Mouse (Mus musculus): ENCODE measurements around the gene Card14. TPM values are rescaled to one million over a fixed set of nuclear protein-coding genes. Genes with fewer than 3 reads are reported as not detected.
"Not testable (repeated sequence)": the region's sequence is repeated elsewhere in the genome, so short reads cannot be mapped to it uniquely, and the experiment has no call there.

Card14 gene
- polyA plus RNA-seq, 1 experiment from 2014 or later: 3.2 TPM

DNA sequence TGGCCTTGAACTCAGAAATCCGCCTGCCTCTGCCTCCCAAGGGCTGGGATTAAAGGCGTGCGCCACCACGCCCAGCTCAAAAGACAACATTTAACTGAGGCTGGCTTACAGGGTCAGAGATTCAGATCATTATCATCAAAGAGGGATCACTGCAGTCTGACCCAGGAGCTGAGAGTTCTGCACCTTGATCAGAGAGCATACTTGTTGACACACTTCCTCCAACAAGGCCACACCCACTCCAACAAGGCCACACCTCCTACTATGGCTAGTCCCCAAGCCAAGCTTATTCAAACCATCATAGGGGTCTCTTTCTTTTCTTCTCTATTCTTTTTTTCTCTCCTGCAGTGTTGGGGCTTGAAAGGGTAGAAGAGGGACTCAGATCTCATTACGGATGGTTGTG is 78.7 kb downstream of the Card14 start:
- no peaks in the 10 kb centered on the region for H3K27me3 ChIP-seq (ENCODE audit: control insufficient read depth, insufficient read depth, low read length)
- ATAC-seq (ENCODE audit: insufficient read depth, low FRiP score): no peak
- H3K36me3 ChIP-seq (ENCODE audit: control insufficient read depth, insufficient read depth, low read length): no peaks in the 10 kb centered on the region
- no peak overlapping the region for H3K27ac ChIP-seq (ENCODE audit: low read length)
- 93% methylated on average over 5 of the region's 5 CpGs for WGBS
- H3K4me3 ChIP-seq (replicated peaks; ENCODE audit: low read length): no peak overlapping the region
- no peaks in the 10 kb centered on the region for H3K9me3 ChIP-seq (replicated peaks; ENCODE audit: control insufficient read depth, low read length)
- peaks cover 6% of the 10 kb centered on the region for H3K4me1 ChIP-seq (ENCODE audit: control insufficient read depth, insufficient read depth, low read length)
- no peak overlapping the region for H3K4me2 ChIP-seq (ENCODE audit: low read depth, low read length)
- no peak overlapping the region for H3K9ac ChIP-seq (ENCODE audit: low read length)

DNA sequence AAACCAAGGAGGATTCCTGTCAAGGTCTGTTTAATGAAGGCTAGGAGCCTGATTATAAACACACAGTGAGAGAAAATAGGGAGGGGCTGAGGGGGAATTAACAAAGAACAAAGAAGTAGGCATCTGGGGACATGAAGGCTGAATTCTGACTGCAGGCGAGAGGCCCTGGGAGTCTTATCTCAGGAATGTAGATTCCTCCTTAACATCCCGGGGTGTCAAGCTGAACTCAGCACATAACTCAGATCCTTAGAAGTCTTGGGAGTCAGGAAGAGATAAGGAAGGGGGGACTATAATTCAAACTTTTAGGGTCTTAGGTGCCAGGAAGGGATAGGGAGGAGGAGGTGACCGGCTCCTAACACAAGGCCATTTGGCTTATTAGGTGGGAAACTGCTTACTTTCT is 79.7 kb downstream of the Card14 start:
- 16% methylated on average over 3 of the region's 3 CpGs for WGBS
- not testable (repeated sequence) for H3K9ac ChIP-seq (ENCODE audit: low read length); H3K36me3 ChIP-seq (ENCODE audit: control insufficient read depth, insufficient read depth, low read length); H3K4me2 ChIP-seq (ENCODE audit: low read depth, low read length); H3K9me3 ChIP-seq (replicated peaks; ENCODE audit: control insufficient read depth, low read length); H3K27me3 ChIP-seq (ENCODE audit: control insufficient read depth, insufficient read depth, low read length); H3K4me3 ChIP-seq (replicated peaks; ENCODE audit: low read length); H3K27ac ChIP-seq (ENCODE audit: low read length); ATAC-seq (ENCODE audit: insufficient read depth, low FRiP score)
- H3K4me1 ChIP-seq (ENCODE audit: control insufficient read depth, insufficient read depth, low read length): peaks cover 15% of the 10 kb centered on the region

DNA sequence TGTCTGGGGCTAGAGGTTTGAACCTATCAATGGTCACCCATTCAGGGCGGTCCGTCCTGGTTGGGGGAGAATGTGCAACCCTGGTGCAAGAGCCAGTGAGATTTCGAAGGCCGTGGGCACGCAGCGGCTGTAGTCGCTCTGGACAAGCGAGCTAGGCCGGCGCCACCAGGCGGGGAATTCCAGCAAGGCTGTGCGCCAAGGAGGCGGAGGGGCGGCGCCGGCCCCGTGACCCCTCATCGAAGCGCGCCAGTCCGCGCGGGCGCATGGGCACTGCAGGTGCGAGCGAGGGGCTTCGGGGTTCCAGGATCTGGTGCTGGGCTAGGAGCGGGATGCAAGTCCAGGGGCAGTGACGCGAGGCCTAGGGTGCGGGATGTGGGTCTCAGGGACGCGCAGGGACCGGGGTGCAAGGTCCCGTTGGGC is 82.3 kb downstream of the Card14 start:
- Histone ChIP-seq H3K4me3 (replicated peaks; ENCODE audit: low read length) (peak overlapping the region; percentile 87), H3K9ac (ENCODE audit: low read length) (peak overlapping the region; percentile 85), H3K4me1 (ENCODE audit: control insufficient read depth, insufficient read depth, low read length) (peaks cover 31% of the 10 kb centered on the region), H3K27me3 (ENCODE audit: control insufficient read depth, insufficient read depth, low read length) (no peaks in the 10 kb centered on the region), H3K36me3 (ENCODE audit: control insufficient read depth, insufficient read depth, low read length) (no peaks in the 10 kb centered on the region), H3K27ac (ENCODE audit: low read length) (peak overlapping the region; percentile 83), H3K4me2 (ENCODE audit: low read depth, low read length) (peak overlapping the region; percentile 79), H3K9me3 (replicated peaks; ENCODE audit: control insufficient read depth, low read length) (no peaks in the 10 kb centered on the region)
- WGBS: 1% methylated on average over 35 of the region's 35 CpGs
- ATAC-seq (ENCODE audit: insufficient read depth, low FRiP score): peak; percentile 71

DNA sequence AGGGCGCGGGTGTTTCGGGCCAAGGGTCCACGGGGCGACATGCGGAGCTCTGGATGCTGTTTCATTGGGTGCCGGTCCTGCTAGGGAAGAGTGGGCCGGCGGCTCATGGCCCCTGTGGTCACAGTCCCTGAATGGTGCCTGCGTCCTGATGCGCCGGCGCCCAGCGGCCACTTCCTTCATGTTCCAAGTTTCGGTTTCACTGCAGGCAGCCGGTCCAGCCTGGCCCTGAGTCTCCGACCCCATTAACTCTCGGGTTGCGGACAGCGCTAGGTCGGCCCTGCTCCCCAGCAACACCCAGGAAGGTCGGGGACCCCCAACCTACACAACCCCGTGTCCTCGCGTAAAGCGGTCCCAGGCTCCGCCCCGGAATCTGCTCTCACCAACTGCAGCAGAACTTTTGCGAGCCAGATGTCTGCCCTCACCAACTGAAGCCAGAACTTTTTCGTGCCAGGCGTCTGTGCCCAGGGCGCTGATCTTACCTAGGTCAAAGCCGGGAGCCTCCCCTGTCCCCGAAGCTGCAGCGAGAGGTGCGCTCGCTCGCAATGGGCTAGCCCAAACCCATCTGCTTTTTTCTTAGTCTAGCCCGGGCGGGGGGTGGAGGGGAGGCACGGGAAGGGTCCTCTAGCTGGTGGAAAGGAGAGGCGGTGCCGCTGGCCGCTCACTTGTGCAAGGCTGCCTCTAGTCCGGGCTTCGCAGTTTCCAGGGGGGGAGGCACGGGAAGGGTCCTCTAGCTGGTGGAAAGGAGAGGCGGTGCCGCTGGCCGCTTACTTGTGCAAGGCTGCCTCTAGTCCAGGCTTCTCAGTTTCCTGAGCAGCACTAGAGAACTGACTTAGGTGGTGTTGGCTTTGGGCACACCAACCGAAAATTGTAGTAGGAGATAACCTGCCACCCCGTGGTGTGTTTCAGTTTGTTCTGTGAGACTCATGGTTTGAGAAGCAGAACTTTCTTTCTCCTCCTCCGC is 83.0 kb downstream of the Card14 start:
- Histone ChIP-seq H3K4me1 (ENCODE audit: control insufficient read depth, insufficient read depth, low read length) (peaks cover 34% of the 10 kb centered on the region), H3K27me3 (ENCODE audit: control insufficient read depth, insufficient read depth, low read length) (no peaks in the 10 kb centered on the region), H3K27ac (ENCODE audit: low read length) (peak overlapping the region; percentile 83), H3K9ac (ENCODE audit: low read length) (peak overlapping the region; percentile 85), H3K9me3 (replicated peaks; ENCODE audit: control insufficient read depth, low read length) (no peaks in the 10 kb centered on the region), H3K4me3 (replicated peaks; ENCODE audit: low read length) (peak overlapping the region; percentile 87), H3K4me2 (ENCODE audit: low read depth, low read length) (peak overlapping the region; percentile 79), H3K36me3 (ENCODE audit: control insufficient read depth, insufficient read depth, low read length) (no peaks in the 10 kb centered on the region)
- 3% methylated on average over 53 of the region's 53 CpGs for WGBS
- ATAC-seq (ENCODE audit: insufficient read depth, low FRiP score): peak; percentile 37

DNA sequence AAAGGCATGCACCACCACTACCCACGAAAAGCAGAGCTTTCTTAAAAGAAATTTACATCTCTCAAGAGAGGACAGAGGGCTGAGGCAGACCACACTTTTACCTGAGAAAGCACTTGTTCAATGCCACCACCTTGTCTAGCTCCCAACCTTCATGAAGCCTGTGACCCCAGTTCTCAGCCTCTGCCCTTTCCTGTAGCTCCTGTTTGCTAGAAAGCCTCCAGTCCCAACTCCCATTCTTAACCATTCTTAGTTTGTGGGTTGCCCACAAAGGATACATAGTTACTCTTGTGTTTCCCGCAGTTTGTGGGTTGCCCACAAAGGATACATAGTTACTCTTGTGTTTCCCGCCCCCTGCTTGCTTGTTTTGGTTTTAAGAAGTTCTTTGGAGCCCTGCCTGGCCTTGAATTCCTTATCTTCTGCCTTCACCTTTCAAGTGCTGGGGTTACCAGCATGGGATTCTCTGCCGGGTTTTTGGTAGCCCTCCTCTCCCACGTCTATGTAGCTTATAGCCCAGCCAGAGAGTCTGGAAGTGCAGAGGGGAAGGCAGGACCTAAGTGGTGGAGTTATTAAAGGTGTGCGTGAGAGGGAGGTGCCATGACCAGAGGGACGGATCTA is 83.9 kb downstream of the Card14 start:
- 45% methylated on average over 7 of the region's 7 CpGs for WGBS
- no peaks in the 10 kb centered on the region for H3K9me3 ChIP-seq (replicated peaks; ENCODE audit: control insufficient read depth, low read length)
- H3K4me3 ChIP-seq (replicated peaks; ENCODE audit: low read length): peak overlapping the region; percentile 87; the same call in 1 of the 2 replicates
- H3K4me1 ChIP-seq (ENCODE audit: control insufficient read depth, insufficient read depth, low read length): peaks cover 34% of the 10 kb centered on the region
- no peaks in the 10 kb centered on the region for H3K27me3 ChIP-seq (ENCODE audit: control insufficient read depth, insufficient read depth, low read length)
- H3K36me3 ChIP-seq (ENCODE audit: control insufficient read depth, insufficient read depth, low read length): no peaks in the 10 kb centered on the region
- H3K4me2 ChIP-seq (ENCODE audit: low read depth, low read length): peak overlapping the region; percentile 79
- no peak for ATAC-seq (ENCODE audit: insufficient read depth, low FRiP score)
- 0 out of 2 replicates have a peak overlapping the region, but pooled peaks have one; percentile 85 for H3K9ac ChIP-seq (ENCODE audit: low read length)
- H3K27ac ChIP-seq (ENCODE audit: low read length): peak overlapping the region; percentile 36; the same call in 1 of the 2 replicates

DNA sequence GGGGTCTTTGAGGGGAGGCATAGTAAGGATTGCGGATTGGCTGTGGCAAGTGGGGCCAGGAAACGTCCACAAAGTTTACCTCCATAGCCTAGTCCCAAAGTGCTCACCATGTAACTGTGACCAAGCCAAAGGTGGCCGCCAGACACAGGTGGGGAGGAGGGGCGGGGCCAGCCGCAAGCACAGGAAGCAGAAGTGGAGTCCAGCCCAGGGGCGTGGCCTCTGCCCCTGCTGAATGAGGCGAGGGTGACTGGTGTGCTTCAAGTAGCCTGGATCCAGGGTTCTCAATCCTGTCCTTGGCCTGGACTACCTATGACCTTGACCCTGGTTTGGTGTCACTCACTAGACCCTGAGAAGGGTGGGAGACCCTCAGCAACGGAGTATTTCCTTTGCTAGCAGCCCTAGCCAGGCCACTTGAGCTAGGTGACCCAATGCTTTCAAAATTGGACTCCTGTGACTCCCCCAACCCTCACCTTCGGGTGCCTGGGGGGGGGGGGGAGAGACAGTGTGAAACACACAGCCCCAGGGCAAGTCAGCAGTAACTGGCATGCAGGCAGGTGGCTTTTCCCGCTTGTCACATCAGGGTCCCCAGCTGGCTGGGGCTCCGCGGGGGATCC is 84.5 kb downstream of the Card14 start:
- ATAC-seq (ENCODE audit: insufficient read depth, low FRiP score): peak; percentile 59

DNA sequence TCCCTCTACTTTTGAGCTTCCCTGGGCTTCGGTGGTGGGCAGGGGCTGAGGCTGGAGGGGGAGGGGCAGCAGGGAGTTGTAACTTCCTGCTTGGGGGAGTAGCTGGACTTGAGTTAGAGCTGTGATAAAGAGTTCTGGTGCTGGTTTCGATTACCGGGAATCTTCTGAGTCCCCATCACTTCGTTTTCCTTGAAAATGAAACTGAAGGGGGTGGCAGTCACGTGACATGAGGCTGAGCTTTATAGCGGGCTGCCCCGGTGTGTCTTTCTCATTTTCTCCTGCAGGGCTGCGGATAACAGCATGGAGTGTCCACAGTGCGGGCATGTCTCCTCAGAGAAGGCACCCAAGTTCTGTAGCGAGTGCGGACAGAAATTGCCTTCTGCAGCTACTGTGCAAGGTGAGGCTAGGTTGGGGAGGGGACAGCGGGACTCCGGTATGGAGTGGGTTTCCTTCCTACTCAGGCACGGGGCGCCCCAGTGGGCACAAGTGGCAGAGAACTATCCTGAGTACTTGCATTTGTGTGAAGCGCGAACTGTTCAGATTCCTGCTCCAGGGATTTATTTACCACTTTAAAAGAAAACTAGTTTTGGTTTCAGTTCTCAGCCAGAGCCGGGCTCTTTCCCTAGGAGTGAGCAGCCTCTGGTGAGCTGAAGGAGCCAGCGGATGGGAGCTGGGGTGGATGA is 85.4 kb downstream of the Card14 start, which contains the start of gene Rnf213:
Gene Rnf213 (plus strand): TSS at position 301 of the 683 bp plus-strand sequence.
- ATAC-seq (ENCODE audit: insufficient read depth, low FRiP score): peak; percentile 54; the same call in 1 of the 2 replicates
- Histone ChIP-seq H3K27me3 (ENCODE audit: control insufficient read depth, insufficient read depth, low read length) (no peaks in the 10 kb centered on the region), H3K4me2 (ENCODE audit: low read depth, low read length) (peak within 1 kb of the TSS; percentile 79), H3K9me3 (replicated peaks; ENCODE audit: control insufficient read depth, low read length) (no peaks in the 10 kb centered on the region), H3K4me1 (ENCODE audit: control insufficient read depth, insufficient read depth, low read length) (peaks cover 34% of the 10 kb centered on the region), H3K36me3 (ENCODE audit: control insufficient read depth, insufficient read depth, low read length) (no peaks in the 10 kb centered on the region), H3K4me3 (replicated peaks; ENCODE audit: low read length) (peak within 1 kb of the TSS; percentile 73), H3K27ac (ENCODE audit: low read length) (peak within 1 kb of the TSS; percentile 75), H3K9ac (ENCODE audit: low read length) (peak within 1 kb of the TSS; percentile 74)
- under 1% methylated on average over 19 of the region's 19 CpGs for WGBS

More for the DNA sequence above, 84.5 kb downstream of the Card14 start:
- H3K4me2 ChIP-seq (ENCODE audit: low read depth, low read length): peak overlapping the region; percentile 79
- no peaks in the 10 kb centered on the region for H3K36me3 ChIP-seq (ENCODE audit: control insufficient read depth, insufficient read depth, low read length)
- H3K9ac ChIP-seq (ENCODE audit: low read length): peak overlapping the region; percentile 74
- peak overlapping the region; percentile 36 for H3K27ac ChIP-seq (ENCODE audit: low read length)
- H3K27me3 ChIP-seq (ENCODE audit: control insufficient read depth, insufficient read depth, low read length): no peaks in the 10 kb centered on the region
- WGBS: 11% methylated on average over 12 of the region's 12 CpGs
- peak overlapping the region; percentile 73 for H3K4me3 ChIP-seq (replicated peaks; ENCODE audit: low read length)
- H3K9me3 ChIP-seq (replicated peaks; ENCODE audit: control insufficient read depth, low read length): no peaks in the 10 kb centered on the region
- H3K4me1 ChIP-seq (ENCODE audit: control insufficient read depth, insufficient read depth, low read length): peaks cover 34% of the 10 kb centered on the region

DNA sequence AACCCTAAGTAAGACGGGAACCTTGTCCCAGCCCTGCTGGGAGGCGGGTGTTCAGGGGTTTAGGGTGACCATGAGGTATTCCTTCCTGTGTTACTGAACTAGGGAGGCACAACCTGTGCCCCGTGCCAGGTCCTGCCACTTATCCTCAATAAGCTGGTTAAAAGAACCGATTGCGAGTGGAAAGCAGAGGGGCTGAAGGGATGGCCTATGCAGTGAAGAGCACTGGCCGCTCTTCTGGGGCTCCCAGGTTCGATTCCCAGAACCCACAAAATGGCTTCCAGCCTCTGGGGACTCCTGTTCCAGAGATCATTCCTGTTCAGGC is 85.9 kb downstream of the Card14 start:
- Histone ChIP-seq H3K4me1 (ENCODE audit: control insufficient read depth, insufficient read depth, low read length) (peaks cover 34% of the 10 kb centered on the region), H3K27me3 (ENCODE audit: control insufficient read depth, insufficient read depth, low read length) (no peaks in the 10 kb centered on the region), H3K4me2 (ENCODE audit: low read depth, low read length) (peak overlapping the region; percentile 79), H3K9ac (ENCODE audit: low read length) (peak overlapping the region; percentile 74), H3K36me3 (ENCODE audit: control insufficient read depth, insufficient read depth, low read length) (no peaks in the 10 kb centered on the region), H3K4me3 (replicated peaks; ENCODE audit: low read length) (peak overlapping the region; percentile 73), H3K9me3 (replicated peaks; ENCODE audit: control insufficient read depth, low read length) (no peaks in the 10 kb centered on the region), H3K27ac (ENCODE audit: low read length) (peak overlapping the region; percentile 75)
- ATAC-seq (ENCODE audit: insufficient read depth, low FRiP score): no peak
- 27% methylated on average over 7 of the region's 7 CpGs for WGBS
